Mouse (Mus musculus) cortical plate, adult 2 months (tissue): ENCODE data around the gene Tns1.

Experiments used
- CTCF ChIP-seq: fragments of 200-500 bp; IDR thresholded peaks from 2 replicates; pipeline ENCODE4 v1.5.1; 2011; ENCODE audit warnings: mild to moderate bottlenecking, control low read depth, low read length; ENCODE audit not compliant: insufficient read depth; ENCODE audit errors: extremely low read depth
- POLR2A ChIP-seq: fragments of 200-500 bp; IDR thresholded peaks from 2 replicates; pipeline ENCODE4 v1.6.1; 2011; ENCODE audit warnings: mild to moderate bottlenecking, low read length, control low read depth; ENCODE audit not compliant: insufficient read depth; ENCODE audit errors: extremely low read depth

DNA sequence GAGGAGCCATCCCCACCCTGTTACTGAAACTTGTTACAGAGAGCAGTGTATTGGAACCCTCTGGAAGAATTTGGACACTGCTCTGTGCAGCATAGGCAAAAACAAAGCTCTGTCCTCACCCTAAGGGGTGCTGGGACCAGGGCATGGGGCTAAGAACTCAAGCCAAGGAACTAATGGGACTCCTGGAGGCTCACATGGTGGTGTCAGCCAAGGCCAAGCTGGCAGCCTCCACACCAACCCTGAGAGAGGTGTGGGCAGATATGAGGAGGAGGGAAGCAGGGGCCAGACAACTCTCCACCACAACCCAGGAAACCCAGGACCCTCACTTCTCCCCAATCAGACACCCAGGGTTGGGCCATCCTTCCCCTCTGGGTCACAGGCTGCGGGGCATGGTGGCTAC lies 145.7 kb downstream of the Tns1 start:
- TF ChIP-seq POLR2A (no peak), CTCF (no peak)
